21 mouse cellular contexts compared by ENCODE assay signal in the genomic region with DNA sequence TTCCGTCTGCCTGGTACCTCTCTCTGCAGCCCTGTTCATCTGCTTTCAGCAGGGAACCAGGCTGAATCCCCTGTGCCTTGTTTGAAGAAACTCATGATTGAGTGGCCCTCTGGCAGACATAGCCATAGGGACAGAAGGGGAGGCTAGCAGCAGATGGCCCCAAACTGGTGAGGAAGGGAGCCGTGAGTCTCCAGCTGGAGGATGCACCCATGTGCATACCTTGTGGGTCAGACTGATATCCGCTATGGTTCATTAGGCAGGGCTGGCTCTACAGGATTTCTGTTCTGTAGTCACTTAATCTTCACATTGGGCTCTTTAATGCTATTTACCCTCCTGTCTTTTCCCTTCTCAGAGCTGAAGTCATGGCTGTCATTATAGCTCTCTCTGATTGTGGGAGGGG.
DNase-seq lines count a peak whose midpoint lies in the region; ATAC-seq and TF ChIP-seq lines count a peak whose summit lies in the region.
"Had no signal": no experiment of that assay in that cellular context is flagged by ENCODE, and none has a peak within 500 bp of the region (broad histone marks: within the 10 kb centered on the region; RNA-seq: fewer than 3 reads in every experiment).

No protein-coding gene starts in this region.

- DNase-seq in forebrain, postnatal 0 days, result no peak
- DNase-seq in kidney, postnatal 10 days, result no peak
- DNase-seq in neural tube, embryonic 11.5 days (ENCODE audit: low spot score), result peak; percentile 30
- no peak for DNase-seq in neural tube, embryonic 10.5 days (ENCODE audit: extremely low spot score, low spot score)
- DNase-seq in heart, adult 9 months (ENCODE audit: low spot score in 2 of 2), result no peak
- DNase-seq: adrenal gland, adult 8-10 months; B cell, adult 2 months; gastrocnemius, adult 2 months; heart, postnatal 36 days; kidney, adult 11 months; kidney, postnatal 14 days; lung, postnatal 4 days; thymus, adult 18-20 months; thymus, postnatal 36 days had no signal

- peaks cover 35% of the 10 kb centered on the region for H3K4me1 ChIP-seq in forebrain, embryonic 13.5 days
- no peaks in the 10 kb centered on the region for H3K4me1 ChIP-seq in forebrain, postnatal 0 days (ENCODE audit: insufficient read depth)
- 0 out of 2 replicates have a peak, but pooled peaks cover 4% of the 10 kb centered on the region for H3K4me1 ChIP-seq in kidney, embryonic 14.5 days (ENCODE audit: control insufficient read depth, insufficient read depth, low read length)
- no peaks in the 10 kb centered on the region for H3K4me1 ChIP-seq in neural tube, embryonic 11.5 days (ENCODE audit: control insufficient read depth, insufficient read depth, low read length)
- H3K4me1 ChIP-seq: heart, embryonic 15.5 days had no signal

- H3K27me3 ChIP-seq in forebrain, embryonic 13.5 days, result no peaks in the 10 kb centered on the region
- H3K27me3 ChIP-seq in forebrain, postnatal 0 days (ENCODE audit: insufficient read depth, low read length), result no peaks in the 10 kb centered on the region
- no peaks in the 10 kb centered on the region for H3K27me3 ChIP-seq in kidney, embryonic 14.5 days (ENCODE audit: control insufficient read depth, insufficient read depth, low read length)
- H3K27me3 ChIP-seq in neural tube, embryonic 11.5 days (ENCODE audit: control insufficient read depth, insufficient read depth, low read length), result no peaks in the 10 kb centered on the region
- H3K27me3 ChIP-seq: CH12.LX; neural tube, embryonic 15.5 days had no signal

- H3K27ac ChIP-seq in forebrain, embryonic 13.5 days, result peak overlapping the region; percentile 25; the same call in 1 of the 2 replicates
- no peak overlapping the region for H3K27ac ChIP-seq in forebrain, postnatal 0 days (ENCODE audit: low read depth, low read length)
- no peak overlapping the region for H3K27ac ChIP-seq in kidney, embryonic 14.5 days (ENCODE audit: low read depth, low read length)
- H3K27ac ChIP-seq in neural tube, embryonic 11.5 days (ENCODE audit: low read depth, low read length), result no peak overlapping the region
- H3K27ac ChIP-seq: gastrocnemius, adult 2 months; heart, embryonic 15.5 days; neural tube, embryonic 15.5 days had no signal

- ATAC-seq in forebrain, embryonic 13.5 days, result no peak
- ATAC-seq in forebrain, postnatal 0 days, result no peak
- peak; percentile 51; the same call in 1 of the 2 replicates for ATAC-seq in kidney, embryonic 14.5 days (ENCODE audit: low FRiP score, low TSS enrichment)
- no peak for ATAC-seq in neural tube, embryonic 11.5 days (ENCODE audit: insufficient read depth, low FRiP score, low TSS enrichment)

- no peak overlapping the region for H3K4me3 ChIP-seq in forebrain, embryonic 13.5 days
- no peak overlapping the region for H3K4me3 ChIP-seq in forebrain, postnatal 0 days (ENCODE audit: low read depth, low read length)
- H3K4me3 ChIP-seq in kidney, embryonic 14.5 days (ENCODE audit: low read length), result no peak overlapping the region
- H3K4me3 ChIP-seq in neural tube, embryonic 11.5 days (ENCODE audit: low read depth, low read length), result no peak overlapping the region
- H3K4me3 ChIP-seq: gastrocnemius, adult 2 months; heart, embryonic 15.5 days; myocyte; neural tube, embryonic 15.5 days had no signal

- H3K9me3 ChIP-seq in forebrain, embryonic 13.5 days (replicated peaks), result no peaks in the 10 kb centered on the region
- H3K9me3 ChIP-seq in forebrain, postnatal 0 days (ENCODE audit: low read length), result no peaks in the 10 kb centered on the region
- H3K9me3 ChIP-seq in kidney, embryonic 14.5 days (ENCODE audit: control insufficient read depth, low read length), result no peaks in the 10 kb centered on the region
- no peaks in the 10 kb centered on the region for H3K9me3 ChIP-seq in neural tube, embryonic 11.5 days (ENCODE audit: control insufficient read depth, low read length)
- H3K9me3 ChIP-seq: heart, embryonic 15.5 days; neural tube, embryonic 15.5 days had no signal

- 51% methylated on average over 3 of the region's 3 CpGs for WGBS in forebrain, embryonic 13.5 days
- WGBS in forebrain, postnatal 0 days, result 49% methylated on average over 3 of the region's 3 CpGs
- 37% methylated on average over 3 of the region's 3 CpGs for WGBS in kidney, embryonic 14.5 days
- 67% methylated on average over 3 of the region's 3 CpGs for WGBS in neural tube, embryonic 11.5 days

- no peak for TF ChIP-seq CTCF in forebrain, postnatal 0 days (IDR thresholded peaks at IDR 0.05; ENCODE audit: low read depth)

- H3K4me2 ChIP-seq in forebrain, embryonic 13.5 days, result no peak overlapping the region
- H3K4me2 ChIP-seq in forebrain, postnatal 0 days (ENCODE audit: low read depth), result no peak overlapping the region
- H3K4me2 ChIP-seq in kidney, embryonic 14.5 days (replicated peaks; ENCODE audit: low read depth, low read length), result no peak overlapping the region
- H3K4me2 ChIP-seq in neural tube, embryonic 11.5 days (ENCODE audit: low read depth), result no peak overlapping the region
- H3K4me2 ChIP-seq: heart, embryonic 15.5 days; neural tube, embryonic 15.5 days had no signal

- H3K36me3 ChIP-seq in forebrain, embryonic 13.5 days (ENCODE audit: poor library complexity, severe bottlenecking), result no peaks in the 10 kb centered on the region
- H3K36me3 ChIP-seq in forebrain, postnatal 0 days (ENCODE audit: insufficient read depth), result no peaks in the 10 kb centered on the region
- no peaks in the 10 kb centered on the region for H3K36me3 ChIP-seq in kidney, embryonic 14.5 days (ENCODE audit: control insufficient read depth, insufficient read depth, low read length)
- H3K36me3 ChIP-seq in neural tube, embryonic 11.5 days (ENCODE audit: control insufficient read depth, insufficient read depth, low read length), result no peaks in the 10 kb centered on the region
- H3K36me3 ChIP-seq: G1E; heart, embryonic 15.5 days; neural tube, embryonic 15.5 days had no signal

- no peak overlapping the region for H3K9ac ChIP-seq in forebrain, embryonic 13.5 days
- H3K9ac ChIP-seq in forebrain, postnatal 0 days, result no peak overlapping the region
- H3K9ac ChIP-seq in kidney, embryonic 14.5 days (ENCODE audit: low read depth, low read length), result no peak overlapping the region
- H3K9ac ChIP-seq in neural tube, embryonic 11.5 days (ENCODE audit: low read length), result no peak overlapping the region
- H3K9ac ChIP-seq: heart, embryonic 15.5 days; neural tube, embryonic 15.5 days had no signal
